Mouse (Mus musculus) kidney, postnatal 25 days (tissue): Measurements from ENCODE around the gene Fgfr2.
A peak's percentile ranks its signal among the peaks of the same experiment; 100 is the strongest.

Experiments used
- DNase-seq, 2 experiments: peaks; one replicate each; pipeline ENCODE4 v3.0.0; 2021; ENCODE audit warnings: mixed read lengths in 2 of 2

Fgfr2 gene

DNA sequence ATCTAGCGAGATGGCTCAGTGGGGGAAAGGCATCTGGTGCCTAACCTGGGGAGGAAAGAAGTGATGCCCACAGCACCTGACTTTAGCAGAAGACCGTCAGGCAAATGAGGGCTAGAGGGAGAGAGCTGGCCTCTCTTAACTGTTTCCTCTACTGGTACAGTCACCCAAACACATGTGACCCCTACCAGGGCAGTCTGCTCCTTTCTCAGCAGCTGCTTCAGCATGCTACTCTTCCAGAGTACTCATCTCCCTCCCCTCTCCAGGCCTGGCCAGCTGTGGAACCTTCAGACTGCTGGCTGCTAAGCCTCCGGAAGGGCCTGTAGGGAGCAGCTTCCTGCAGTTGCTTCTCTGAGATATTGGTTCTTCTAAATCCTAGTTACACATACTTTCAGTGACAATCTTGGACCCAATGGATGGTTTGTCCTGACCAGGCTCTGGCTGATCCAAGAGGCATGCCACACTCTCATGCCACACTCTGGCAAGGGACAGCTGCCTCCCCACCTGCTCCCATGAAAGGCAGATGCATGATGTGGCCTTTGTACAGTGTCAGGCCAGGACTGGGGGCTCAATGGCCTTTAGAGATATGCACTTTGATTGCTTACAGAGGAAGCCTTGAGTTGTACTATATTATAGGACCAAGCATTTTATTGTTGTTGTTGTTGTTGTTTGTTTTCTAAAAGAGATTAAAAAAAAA, 374.9 kb downstream of the Fgfr2 start:
- no peak for DNase-seq

DNA sequence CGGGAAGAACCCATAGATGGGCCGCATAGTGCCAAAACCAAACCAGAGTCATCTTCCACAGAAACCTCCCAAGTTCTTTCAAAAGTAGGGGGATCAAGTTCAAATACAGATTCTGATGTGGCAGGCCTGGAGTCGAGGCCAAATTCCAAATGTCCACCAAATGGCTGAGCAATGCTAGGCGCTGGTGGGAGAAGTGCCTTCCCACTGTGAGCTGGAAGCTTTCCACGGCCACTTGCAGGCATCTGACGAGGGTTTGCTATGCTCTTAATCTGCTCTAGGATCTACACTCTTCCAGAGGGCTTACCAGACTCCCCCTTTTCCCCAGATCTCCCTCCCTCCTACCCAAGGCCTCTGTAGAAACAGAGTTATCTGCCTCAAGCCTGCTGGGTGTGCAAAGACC, 376.1 kb downstream of the Fgfr2 start:
- DNase-seq: no peak

DNA sequence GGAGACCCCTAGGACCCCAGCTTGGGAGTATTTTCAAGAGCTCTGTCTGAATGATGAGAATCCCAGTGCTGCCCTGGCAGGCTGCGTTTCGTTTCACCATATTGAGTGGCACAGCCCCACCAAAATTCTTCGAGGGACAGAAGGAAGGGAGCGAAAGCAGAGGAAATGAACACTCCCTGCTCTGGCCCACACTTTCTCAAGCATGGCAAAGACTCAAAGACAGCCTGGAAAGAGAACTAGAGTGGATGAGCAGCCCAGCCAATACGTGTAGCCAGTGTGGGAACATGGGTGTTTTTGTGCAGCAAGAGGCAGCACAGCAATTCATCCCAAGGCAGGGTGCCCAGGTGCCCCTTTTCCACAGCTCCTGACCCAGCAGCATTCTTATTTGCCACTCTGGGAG, 380.2 kb downstream of the Fgfr2 start:
- no peak for DNase-seq

- DNase-seq: no peak
Observed at GRCm38 (mm10) chr7:132739829-132740228, 383.3 kb downstream of the Fgfr2 start.

DNA sequence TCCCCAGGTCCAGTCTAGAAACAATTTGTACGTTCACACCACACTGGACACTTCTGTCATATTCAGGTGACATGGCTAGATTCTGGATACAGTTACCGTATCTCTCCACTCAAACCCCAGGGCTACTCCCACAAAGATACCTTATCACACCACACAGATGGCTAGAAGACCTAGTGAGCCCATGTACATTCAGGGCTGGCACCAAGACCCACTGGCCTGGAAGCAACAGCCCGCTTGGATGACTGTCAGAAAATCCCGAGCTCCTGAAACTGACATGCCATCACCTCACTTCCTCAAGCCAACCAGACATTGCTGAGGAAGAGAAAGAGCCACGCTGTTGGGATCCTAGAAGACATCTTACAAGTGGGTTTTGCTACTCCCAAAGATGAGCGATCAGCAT, 384.3 kb downstream of the Fgfr2 start:
- DNase-seq: no peak

GRCm38 (mm10) chr7:132736099-132736862, 386.9 kb downstream of the Fgfr2 start:
- peak; percentile 81 to 85 for DNase-seq

DNA sequence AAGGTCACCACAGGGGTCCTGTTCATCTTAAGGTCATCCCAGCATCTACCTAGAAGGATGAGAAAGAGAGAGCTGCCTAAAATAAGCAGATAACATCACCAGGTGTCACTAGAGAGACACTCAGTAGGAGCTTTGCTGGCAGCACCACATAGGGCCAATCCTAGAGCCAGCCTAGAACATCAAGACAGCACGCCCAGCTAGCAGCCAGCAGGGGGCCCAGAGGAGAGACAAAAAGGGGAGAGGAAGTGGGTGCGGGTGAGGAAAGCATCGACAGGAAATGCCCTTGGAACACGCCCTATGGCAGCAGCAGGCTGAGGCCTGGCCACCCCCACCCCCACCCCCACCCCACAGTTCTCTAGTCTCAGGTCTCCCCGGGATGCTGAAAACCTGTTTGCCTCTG, 388.0 kb downstream of the Fgfr2 start:
- peak; percentile 66 to 81 for DNase-seq

DNA sequence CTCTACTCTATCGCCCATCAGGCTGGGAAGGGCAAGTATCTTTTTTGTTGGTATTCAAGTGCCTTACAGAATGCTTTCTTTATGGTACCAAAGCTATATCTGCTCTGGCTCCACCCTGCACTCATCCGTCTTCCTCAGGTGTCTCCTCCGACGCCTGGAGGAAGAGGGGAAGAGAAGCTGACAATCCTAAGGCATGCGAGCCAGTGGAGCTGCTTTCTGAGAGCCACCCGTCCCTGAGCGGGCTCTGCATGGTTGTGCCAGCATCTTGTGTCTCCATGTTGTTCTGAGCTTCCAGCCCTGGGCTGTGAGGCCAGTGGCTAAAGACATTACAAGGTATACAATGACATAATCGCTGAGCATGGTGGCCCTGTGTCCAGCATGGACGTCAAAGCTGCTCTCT, 388.9 kb downstream of the Fgfr2 start:
- no peak for DNase-seq

DNA sequence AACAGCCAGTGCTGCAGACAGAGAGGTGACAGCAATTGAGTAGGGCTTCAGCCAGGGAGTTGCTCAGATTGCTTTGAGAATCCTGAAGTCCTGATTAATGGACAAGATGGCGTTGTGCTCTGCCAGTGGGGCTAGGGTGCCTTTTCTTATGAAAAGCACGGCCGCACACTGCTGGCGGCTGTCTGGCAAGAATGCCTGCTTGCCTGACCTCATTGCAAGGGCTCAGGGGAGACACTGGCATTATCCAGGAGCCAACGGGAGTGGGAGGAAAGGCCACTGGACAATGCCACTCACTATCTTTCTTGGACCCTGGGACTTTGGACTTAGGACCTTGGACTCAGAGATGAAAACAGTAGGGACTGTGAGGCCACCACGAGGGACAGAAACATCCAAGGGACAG, 389.6 kb downstream of the Fgfr2 start:
- DNase-seq: peak; percentile 68 to 79

- DNase-seq: no peak
Observed at GRCm38 (mm10) chr7:132732136-132732789, 390.9 kb downstream of the Fgfr2 start.

DNA sequence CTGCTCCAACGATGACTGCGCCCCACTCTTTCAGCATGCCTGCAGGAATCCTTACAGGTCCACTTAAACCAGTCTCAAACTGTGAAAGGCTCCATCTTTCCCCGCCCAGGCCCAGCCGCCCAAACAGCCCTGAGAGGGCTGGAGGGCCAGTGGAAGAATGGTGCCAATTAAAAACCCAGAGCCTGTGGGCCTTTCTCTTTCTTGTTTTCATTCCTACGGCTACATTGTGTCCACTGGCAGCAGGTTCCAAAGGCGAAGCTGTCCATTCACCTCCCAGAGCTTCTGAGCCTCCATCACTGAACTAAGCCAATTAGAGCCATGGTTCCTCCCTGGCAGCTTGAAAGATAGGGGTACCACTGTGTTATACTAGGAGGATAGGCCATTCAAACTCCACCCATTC, 391.6 kb downstream of the Fgfr2 start:
- DNase-seq: no peak

- DNase-seq: no peak
Observed at GRCm38 (mm10) chr7:132730510-132730909, 392.6 kb downstream of the Fgfr2 start.

- DNase-seq: peak; percentile 66 to 86
Observed at GRCm38 (mm10) chr7:132729093-132729831, 393.9 kb downstream of the Fgfr2 start.

DNA sequence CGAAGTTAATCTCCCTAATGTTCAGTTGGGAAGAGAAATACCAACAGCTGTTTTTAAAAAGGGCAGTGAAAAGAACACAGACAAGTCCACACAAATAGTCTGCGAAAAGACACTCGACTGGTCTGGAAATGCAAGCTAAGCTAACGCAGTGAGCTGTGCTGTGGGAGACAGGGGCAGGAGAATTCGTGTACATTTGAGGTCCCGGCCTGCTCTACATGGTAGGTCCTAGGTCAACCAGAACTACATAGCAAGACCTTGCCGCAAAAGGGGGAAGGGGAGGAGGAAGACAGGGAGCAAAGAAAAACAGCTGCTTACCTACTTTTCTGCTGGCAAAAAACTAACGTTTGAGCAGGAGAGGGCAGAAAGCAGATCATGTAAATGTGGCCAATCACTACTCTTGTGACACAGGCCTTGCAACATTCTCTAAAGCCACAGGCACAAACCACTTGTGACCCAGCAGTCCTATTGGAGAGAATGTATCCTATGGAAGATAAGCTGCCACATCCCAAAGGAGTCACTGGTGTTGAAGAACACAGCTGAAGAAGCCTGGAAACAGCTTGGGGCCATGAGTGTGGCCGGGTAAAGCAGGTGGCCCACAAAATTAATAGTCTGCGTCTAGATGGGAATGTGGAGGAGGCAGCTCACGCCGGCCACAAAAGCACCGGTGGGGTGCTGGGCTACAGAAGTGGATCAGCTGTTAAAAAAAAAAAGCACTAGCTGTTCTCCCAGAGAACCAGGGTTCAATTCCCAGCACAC, 396.9 kb downstream of the Fgfr2 start:
- peak in 1 of 2 experiments; percentile 60 for DNase-seq

DNA sequence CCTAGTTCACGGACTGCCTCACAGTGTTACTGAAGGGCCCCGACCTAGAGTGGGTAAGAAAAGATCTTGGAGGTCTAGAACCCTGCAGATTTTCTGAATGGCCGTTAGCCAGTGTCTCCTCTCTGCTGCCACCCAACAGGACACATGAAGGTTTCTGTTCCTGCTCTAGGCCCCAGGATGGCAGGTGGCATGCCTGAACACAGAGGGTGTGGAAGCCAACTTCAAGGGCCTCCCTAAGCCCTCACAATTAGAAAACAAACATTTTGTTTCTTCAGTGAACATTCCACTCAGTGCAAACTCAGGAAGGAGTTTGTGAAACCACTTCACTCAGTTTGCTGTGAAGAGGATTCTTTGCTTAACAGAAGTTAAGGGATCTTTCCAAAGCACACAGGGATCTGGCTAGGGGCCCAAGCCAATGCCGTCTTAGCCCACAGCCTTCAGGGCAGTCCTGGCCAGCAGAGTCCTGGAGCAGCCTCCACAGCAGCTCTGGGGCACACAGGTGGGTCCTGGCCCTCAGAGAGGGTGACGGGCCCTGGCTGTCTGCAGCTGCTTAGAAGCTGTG, 398.6 kb downstream of the Fgfr2 start:
- peak; percentile 51 to 68 for DNase-seq

- DNase-seq: peak; percentile 96 to 98
Observed at GRCm38 (mm10) chr7:132723906-132724305, 399.2 kb downstream of the Fgfr2 start.

GRCm38 (mm10) chr7:132722401-132723370, 400.5 kb downstream of the Fgfr2 start:
- DNase-seq: peak; percentile 76 to 82

DNA sequence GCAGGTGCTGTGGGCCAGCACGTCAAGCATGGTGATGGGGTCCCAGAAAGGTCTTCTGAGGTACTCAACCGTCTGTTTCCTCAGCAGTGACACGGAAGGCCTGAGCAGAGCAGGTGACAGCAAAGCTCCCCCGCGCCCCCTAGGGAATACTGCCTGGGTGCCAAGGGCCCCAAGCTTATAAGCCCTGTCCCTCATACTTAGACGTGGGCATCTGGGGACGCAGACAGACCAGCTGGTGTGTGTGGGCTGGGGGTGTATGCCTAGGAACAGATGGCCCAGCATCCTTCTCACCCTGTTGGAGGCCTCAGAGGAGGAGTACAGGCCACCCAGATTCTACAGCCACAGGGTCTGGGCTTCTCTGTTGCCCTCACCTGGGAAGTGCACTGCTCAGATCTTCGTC, 402.6 kb downstream of the Fgfr2 start:
- no peak for DNase-seq

- no peak for DNase-seq
Observed at GRCm38 (mm10) chr7:132719570-132719969, 403.6 kb downstream of the Fgfr2 start.

- DNase-seq: no peak
Observed at GRCm38 (mm10) chr7:132715259-132715658, 407.9 kb downstream of the Fgfr2 start.
